Mouse (Mus musculus): ENCODE data around the gene Lce1i.
"Not testable (repeated sequence)": the region's sequence is repeated elsewhere in the genome, so short reads cannot be mapped to it uniquely, and the experiment has no call there.

Gene Lce1i

GRCm38 (mm10) chr3:92778799-92779198, at the start of gene Lce1i:
Gene Lce1i (minus strand): TSS chr3:92778899.
- no peak for DNase-seq

GRCm38 (mm10) chr3:92827108-92827507, 48.4 kb upstream of the Lce1i start, which contains the start of gene Kprp:
Gene Kprp (minus strand): TSS chr3:92827247.
- no peak for DNase-seq

GRCm38 (mm10) chr3:92825808-92826207, 47.1 kb upstream of the Lce1i start:
- no peak for DNase-seq

GRCm38 (mm10) chr3:92816036-92816435, 37.3 kb upstream of the Lce1i start:
- not testable (repeated sequence) for DNase-seq

GRCm38 (mm10) chr3:92815581-92815980, 36.9 kb upstream of the Lce1i start:
- DNase-seq, result no peak

- no peak for DNase-seq
These were observed 29.1 kb upstream of the Lce1i start, which contains the start of gene Lce1k for GRCm38 (mm10) chr3:92807791-92808190. Gene Lce1k (minus strand): TSS chr3:92807891.

GRCm38 (mm10) chr3:92790414-92790813, 11.7 kb upstream of the Lce1i start, which contains the start of gene Lce1j:
Gene Lce1j (minus strand): TSS chr3:92790514.
- no peak for DNase-seq

GRCm38 (mm10) chr3:92771573-92771972, 7.1 kb downstream of the Lce1i start:
- no peak for DNase-seq

GRCm38 (mm10) chr3:92764965-92765364, 13.7 kb downstream of the Lce1i start, which contains the start of gene Lce1h:
Gene Lce1h (minus strand): TSS chr3:92765065.
- DNase-seq, result no peak

- DNase-seq, result no peak
These were observed 25.5 kb downstream of the Lce1i start for GRCm38 (mm10) chr3:92753197-92753596.

- no peak for DNase-seq
These were observed 26.5 kb downstream of the Lce1i start, which contains the start of gene Lce1g for GRCm38 (mm10) chr3:92752238-92752637. Gene Lce1g (minus strand): TSS chr3:92752338.

GRCm38 (mm10) chr3:92738996-92739395, 39.7 kb downstream of the Lce1i start, which contains the start of gene Gm38119:
Gene Gm38119 (minus strand): TSS chr3:92739096.
- no peak for DNase-seq
